Mouse (Mus musculus): ENCODE data around the gene Pdcd2.
"Not testable (repeated sequence)": the region's sequence is repeated elsewhere in the genome, so short reads cannot be mapped to it uniquely, and the experiment has no call there.

Gene Pdcd2

DNA sequence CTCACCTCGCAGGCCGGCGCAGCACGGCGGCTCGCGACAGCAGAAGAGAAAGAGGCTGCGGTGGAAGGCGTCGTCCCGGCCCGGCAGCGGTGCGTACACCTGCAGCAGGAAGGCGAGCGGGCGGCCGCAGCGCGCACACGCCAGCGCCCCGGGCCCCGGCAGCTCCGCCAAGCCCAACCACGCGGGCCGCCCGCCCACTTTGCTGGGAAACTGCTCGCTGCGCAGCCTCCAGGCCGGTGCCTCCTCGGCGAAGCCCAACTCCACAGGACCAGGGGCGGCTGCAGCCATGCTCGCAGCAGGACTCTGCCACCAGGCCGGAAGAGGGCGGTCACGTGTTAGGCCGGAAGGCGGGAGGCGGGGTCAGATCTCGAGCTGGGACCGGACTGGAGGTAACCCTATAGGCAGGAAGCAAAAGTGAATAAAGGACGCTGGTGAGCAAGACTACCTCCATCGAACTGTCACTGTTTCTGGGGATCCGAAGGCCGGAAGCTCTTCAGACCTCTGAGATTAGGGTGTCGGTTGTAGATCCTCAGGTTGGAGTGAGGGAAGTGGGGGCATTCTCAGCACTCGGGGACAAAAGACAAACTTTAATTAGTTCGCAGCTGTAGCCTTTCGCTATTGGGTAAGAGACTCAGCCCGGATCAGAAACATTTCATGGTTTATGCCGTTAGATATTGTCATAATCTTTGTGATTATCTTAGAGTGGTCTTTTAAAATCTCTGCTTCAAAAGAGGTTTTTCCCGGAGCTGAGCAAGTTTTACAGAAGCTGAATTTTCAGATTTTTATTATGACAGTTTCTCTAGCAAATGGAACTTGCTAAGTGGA is at the start of gene Pdcd2:
Gene Pdcd2, minus strand, starts transcription at position 316 of the 825 bp plus-strand sequence.
- DNase-seq (ENCODE audit: low spot score in 2 of 2), result peak; percentile 94 to 97

DNA sequence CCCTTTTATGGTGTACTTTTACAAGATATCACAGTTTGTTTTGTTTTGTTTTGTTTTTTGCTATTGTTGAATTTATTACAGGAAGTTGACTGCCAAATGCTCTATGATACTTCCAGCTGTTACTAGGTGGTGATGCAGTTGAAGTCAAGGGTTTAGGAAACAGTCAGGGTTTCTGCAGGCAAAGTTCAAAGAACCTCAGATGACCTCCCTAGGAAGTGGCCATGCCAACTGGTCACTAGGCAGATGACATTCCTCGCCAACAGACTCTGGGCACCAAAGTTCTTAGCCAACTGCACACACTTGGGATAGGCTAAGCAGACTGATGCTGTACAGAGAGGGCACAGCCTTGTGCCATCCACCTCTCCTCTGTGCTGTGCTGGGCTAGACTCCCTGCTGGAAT is 48.0 kb upstream of the Pdcd2 start:
- DNase-seq (ENCODE audit: low spot score in 2 of 2), result no peak

DNA sequence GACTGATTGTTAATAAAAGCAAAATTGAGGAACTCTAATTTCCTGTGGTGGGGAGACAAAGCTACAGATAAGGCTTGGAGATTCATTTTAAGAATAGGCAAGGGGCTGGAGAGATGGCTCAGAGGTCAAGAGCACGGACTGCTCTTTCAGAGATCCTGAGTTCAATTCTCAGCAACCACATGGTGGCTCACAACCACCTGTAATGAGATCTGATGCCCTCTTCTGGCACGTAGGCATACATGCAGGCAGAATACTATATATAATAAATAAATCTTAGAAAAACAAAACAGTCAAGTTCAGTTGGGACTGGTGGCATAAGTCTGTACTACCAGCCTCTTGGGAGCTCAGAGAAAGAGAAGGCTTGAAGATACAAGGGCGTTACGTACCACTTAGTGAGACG is 39.8 kb upstream of the Pdcd2 start:
- DNase-seq (ENCODE audit: low spot score in 2 of 2), result no peak

DNA sequence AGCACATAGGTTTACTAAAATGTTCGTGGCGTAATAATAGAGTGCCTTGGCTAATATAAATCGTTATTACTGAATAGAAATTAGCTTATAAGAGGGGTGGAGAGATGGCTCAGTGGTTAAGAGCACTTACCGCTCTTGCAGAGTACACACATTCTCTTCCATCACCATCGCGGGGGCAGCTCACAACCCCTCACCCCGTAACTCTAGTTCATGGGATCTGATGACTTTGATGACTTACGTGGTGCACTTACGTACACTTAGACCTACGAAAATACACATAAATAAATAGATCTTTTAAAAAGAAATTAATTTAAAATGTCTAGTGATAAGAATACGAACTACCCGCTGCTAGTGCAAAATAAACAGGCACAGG is 37.8 kb upstream of the Pdcd2 start:
- DNase-seq (ENCODE audit: low spot score in 2 of 2), result no peak

DNA sequence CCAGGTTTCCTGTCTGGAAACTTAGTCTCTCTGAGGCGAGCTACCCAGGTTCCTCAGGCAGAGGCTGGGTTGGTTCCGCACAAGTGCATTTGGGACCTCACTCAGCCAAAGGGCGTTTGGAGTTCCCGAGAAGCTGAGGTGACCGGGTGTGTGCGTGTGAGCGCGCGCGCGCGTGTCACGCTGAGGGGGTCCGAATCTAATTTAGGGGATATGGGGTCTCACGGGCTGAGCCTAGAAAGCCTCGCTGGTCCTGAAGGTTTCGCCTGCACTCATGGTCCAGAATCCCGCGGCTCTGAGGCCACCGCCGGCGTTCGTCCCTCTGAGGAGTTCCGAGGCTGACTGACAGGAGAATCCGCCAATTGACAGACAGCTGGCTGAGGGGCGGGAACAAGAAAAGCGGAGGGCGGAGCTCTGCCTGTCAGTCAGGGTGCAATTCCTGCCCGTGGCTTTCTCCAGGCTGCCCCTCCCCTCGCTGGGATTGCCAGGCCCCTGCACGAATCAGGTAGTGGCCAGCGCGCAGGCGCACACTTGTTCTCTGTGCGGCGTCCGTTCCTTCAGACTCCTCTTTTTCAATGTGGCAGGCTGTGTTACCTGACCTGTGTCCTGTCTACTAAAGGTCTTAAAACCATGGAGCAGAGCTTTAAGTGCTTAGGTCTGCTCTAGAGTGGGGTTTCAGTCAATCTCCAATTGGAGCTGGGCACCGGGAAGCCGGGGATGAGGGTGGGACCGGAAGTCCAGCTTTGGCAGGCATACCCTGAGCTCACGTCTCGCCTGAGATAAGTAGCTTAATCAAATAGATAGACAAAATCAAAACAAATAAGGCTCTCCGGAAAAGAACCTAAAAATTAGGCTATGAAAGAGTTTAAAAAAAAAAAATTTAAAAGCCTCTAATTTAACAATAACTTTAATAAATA is 37.2 kb upstream of the Pdcd2 start, which contains the start of gene Prdm9:
Gene Prdm9, minus strand, starts transcription at position 341 of the 914 bp plus-strand sequence.
- peak; percentile 98 to 99 for DNase-seq (ENCODE audit: low spot score in 2 of 2)

DNA sequence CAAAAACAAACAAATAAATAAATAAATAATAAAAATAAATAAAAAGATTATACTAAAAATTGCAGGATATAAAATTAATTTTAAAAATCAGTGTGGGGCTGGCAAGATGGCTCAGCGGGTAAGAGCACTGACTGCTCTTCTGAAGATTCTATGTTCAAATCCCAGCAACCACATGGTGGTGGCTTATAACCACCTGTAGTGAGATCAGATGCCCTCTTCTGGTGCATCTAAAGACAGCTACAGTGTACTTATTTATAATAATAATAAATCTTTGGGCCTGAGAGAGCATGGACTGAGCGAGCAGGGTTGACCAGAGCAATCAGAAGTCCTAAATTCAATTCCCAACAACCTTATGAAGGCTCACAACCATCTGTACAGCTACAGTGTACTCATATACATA is 32.8 kb upstream of the Pdcd2 start:
- no peak for DNase-seq (ENCODE audit: low spot score in 2 of 2)

DNA sequence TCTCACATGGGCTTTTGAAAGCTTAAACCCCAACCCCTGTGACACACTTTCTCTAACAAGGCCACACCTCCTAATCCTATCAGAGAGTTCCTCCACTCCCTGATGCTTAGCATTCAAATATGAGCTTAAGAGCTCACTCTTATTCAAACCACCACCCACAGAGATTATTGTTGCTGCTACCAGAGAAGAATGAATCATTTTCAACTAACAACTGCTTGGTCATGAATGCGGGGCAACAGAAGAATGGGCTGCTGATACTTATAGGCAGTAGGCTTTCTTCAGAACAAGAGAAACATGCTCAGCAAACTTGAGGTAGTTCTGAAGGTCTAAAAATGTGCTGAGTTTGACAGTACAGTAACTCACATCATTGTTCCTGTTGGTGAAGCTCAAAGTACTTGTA is 22.6 kb upstream of the Pdcd2 start:
- no peak for DNase-seq (ENCODE audit: low spot score in 2 of 2)

DNA sequence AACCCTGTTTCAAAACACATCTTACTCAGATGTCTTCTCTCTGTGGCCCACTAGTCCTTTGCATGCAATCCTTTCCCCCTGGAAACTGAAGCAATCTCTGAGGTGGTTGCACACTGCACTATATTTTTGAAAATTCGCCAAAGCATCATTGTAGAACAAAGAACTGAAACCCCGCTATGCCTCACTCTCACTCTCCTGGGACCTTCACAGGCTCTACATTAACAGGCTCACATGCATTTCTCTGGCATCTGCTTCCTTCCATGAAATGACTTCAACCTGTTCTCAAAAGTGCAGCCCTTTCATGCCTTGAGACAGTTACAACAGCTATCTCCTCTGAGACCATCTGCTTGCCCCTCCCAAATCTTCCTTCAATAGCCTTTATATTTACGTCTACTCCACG is 19.3 kb upstream of the Pdcd2 start:
- no peak for DNase-seq (ENCODE audit: low spot score in 2 of 2)

DNA sequence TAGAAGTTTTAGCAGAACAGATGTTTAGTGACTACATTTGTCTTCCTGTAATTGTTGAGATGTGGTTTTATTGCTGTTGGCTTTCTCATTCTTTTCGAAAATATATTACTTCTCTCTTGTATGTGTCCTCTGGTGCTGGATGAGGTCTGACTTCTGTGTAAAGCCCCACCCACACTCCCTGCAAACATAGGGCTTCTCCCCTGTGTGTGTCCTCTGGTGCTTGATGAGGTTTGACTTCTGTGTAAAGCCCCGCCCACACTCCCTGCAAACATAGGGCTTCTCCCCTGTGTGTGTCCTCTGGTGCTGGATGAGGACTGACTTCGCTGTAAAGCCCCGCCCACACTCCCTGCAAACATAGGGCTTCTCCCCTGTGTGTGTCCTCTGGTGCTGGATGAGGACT is 16.8 kb upstream of the Pdcd2 start:
- DNase-seq (ENCODE audit: low spot score in 2 of 2), result not testable (repeated sequence)

DNA sequence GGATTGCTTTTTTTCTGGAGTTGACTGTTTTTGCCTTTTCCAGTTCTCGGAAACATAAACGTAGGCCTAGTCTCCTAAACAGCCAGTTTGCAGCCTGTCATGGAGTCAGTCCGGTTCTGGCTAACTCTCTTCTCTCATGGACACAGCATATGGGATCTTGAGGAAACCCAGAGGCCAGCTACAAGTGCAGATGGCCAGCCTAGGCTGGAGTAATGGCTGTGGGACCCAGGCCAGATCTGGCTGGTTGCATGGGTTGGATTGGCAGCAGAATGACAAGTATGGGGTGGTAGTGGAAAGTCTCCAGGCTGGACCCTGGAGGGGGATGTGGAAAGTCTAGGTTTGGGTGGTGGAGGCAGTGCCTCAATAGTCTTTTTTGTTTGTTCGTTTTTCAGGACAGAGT is 13.2 kb upstream of the Pdcd2 start:
- DNase-seq (ENCODE audit: low spot score in 2 of 2), result no peak

DNA sequence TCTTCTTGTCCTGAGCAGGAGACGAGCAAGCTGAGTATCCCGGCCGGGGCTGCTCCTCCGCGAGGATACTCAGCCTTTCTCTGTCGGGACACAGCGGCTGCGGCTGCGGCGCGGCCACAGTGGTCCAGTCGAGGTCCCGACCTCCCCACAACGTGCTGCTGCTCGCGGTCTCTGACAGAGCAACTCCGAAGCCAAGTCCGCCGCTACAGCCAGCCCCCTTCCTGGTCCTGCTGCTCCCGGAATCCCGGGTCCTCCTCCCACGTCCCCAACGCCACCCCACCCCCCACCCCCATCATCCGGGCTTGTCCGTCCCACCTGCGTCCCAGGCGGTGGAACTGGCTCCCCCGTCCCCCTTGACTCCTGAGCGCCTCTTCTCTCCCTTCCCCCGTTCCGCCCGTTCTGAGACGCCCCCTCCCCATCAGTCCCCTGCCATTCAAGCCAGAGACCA is 9.4 kb upstream of the Pdcd2 start:
- DNase-seq (ENCODE audit: low spot score in 2 of 2), result no peak

DNA sequence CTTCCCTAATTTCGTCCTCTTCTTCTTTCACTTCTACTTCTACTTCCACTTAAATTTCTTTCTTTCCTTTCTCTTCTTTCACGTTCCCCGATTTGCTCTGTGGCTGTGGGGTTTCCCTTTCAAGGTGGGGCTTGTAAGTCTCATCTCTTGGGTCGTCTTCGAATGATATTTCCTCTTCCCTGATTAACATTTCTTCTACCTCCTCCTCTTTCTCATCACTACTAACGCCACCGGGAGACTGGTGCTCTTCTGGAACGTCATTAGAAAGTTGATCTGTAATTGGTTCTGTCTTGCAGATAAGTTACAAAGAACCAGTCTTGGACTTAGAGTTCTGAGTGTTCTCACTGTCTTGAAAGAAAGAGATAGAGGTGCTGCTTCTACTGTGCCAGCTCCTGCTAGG is 8.8 kb upstream of the Pdcd2 start:
- DNase-seq (ENCODE audit: low spot score in 2 of 2), result no peak

DNA sequence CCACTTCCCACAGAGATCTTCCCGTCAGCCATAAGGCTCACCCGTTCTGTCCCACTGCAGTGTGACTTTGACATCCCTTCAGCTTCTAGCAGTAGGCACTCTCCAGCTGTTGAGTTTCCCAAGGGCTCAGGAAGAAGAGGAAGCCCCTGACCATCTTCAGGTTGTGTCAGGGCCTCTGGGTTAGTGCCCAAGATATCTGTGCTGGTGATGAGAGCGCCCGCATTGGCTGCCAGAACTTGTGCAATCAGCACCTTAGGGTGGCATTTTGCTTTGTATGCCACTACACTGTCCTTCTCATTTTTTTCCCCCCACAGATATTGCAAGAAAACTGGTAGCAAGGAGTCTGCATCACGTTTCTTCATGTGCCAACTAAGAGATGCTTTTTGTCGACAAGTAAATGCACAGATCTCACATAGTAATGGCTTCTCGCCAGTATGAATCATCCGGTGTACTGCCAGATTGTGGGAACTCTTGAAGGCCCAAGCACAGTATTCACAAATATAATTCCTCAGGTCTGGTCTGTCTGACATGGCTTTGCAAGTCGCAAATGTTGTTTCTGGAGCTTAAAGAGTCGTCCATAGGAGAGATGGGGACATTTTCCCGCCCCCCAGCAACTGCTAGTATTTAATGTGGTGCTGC is 8.2 kb upstream of the Pdcd2 start:
- DNase-seq (ENCODE audit: low spot score in 2 of 2), result no peak

DNA sequence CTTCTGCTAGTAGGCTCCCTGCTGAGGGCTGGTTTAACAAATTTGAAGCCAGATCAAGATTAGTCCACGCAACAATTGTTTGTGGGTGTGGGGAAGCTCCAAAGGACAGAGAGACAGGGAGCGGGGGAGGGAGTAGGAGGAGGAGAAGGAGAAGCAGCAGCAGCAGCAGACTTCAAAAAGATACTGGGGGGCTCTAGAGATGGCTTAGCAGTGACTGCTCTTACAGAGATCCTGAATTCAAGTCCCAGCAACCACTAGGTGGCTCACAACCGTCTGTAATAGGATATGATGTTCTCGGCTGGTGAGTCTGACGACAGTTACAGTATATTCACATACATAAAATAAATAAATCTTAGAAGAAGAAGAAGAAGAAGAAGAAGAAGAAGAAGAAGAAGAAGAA is 3.0 kb upstream of the Pdcd2 start:
- peak in 1 of 2 experiments; percentile 34 for DNase-seq (ENCODE audit: low spot score in 2 of 2)

DNA sequence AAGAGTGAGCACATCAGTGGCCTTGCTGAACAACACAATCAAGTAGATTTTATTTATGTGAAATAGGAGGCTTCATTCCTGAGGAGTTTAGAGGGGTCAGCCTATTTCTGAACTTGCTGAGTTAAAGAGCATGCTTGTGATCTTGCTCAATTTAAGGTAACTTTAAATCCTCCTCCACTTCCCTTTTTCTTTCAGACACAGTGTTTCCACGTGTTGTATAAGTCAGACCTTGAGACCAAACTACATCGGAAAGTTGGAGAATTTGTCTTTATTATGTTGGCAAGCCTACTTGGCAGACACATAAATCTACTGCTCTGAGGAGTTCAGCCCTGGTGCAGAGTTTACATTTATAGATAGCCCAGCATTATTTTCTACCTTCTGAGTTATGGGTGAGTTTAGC is 1.8 kb upstream of the Pdcd2 start:
- DNase-seq (ENCODE audit: low spot score in 2 of 2), result no peak

DNA sequence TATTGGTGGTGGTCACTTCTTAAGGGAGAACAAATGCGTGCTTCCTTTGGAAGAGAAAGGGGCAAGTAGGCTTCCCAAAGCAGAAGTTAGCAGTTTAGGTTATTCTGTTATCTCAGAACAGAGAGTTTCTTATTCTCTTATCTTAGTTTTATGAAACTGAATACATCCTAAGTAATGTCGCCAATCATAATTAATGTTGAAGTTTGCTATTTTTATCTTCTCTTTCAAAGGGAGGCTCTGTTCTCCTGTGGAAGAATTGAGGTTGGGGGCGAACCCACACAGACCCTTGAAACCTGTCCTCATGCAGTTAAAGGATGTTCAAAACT is 673 bp upstream of the Pdcd2 start:
- no peak for DNase-seq (ENCODE audit: low spot score in 2 of 2)

DNA sequence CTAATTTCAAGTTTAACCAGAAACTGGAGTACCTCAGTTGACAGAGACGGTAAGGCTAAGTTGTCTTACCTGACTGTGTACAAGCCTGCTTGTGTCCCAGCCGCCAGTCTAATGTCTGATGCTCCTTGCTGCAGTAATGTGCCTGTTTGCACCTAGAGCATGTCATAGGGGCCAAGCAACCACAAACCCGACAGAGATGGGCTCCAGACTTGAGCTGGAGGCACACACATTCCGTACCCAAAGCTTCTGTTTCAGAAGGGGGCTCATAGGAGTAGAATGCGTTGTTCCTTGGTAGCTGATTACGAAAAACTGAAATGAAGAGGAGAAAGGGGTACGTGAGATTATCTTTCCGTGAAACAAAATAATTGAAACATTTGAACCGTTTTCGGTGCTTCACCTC is 797 bp downstream of the Pdcd2 start:
- DNase-seq (ENCODE audit: low spot score in 2 of 2), result no peak

DNA sequence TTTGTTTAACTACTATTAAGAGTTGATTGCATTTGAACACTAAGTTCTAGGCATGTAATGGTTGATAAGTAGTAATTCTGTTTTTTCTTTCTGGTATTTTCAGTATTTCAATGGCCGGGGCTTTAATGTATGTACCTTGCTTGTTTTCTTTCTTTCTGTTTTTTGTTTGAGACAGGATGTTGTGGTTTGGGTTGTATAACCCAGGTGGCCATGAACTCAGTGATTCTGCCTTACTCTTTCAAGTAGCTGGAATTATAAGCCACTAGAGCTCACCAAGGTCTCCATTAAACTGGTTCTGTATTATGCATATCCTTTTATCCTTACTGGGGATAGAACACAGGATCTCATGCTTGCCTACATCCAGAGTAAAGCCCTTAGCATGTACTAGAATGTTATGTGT is 8.3 kb downstream of the Pdcd2 start:
- no peak for DNase-seq (ENCODE audit: low spot score in 2 of 2)

DNA sequence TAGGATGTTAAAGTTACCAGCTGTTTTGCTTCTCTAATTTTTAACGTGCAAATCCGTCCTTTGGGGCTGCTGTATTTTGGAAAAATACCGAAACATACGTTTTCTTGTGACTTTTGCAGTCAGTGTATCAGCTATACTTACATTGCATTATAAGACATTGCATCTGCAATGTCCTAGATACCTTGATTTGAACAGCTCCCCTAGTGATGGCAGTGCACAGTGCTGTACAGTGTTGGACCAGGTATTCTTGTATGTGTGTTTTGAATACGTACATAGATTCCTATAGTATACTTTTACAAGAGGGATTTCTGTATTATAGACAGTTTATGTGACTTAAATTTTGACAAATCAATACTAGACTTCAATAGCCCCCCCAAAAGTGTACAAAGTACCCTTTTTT is 8.9 kb downstream of the Pdcd2 start:
- no peak for DNase-seq (ENCODE audit: low spot score in 2 of 2)

DNA sequence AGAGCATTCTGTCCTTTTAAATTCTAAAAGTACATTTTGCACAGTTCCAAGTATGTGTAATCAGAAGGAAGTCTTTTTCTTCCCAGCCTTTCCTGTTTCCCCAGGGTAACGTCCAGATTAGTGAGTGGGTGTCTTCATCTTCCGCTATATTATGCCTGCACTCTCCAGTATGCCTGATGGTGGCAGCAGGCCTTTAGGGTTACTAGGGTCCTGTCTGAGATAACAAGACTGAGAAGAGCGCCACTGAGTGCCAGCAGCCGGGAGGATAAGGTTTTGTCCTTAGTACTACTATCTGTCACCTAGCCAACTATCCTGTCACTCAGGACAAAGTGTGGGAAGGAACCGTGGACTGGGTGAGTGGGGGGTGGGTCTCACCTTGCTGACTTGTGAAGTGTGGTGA is 9.3 kb downstream of the Pdcd2 start:
- no peak for DNase-seq (ENCODE audit: low spot score in 2 of 2)

DNA sequence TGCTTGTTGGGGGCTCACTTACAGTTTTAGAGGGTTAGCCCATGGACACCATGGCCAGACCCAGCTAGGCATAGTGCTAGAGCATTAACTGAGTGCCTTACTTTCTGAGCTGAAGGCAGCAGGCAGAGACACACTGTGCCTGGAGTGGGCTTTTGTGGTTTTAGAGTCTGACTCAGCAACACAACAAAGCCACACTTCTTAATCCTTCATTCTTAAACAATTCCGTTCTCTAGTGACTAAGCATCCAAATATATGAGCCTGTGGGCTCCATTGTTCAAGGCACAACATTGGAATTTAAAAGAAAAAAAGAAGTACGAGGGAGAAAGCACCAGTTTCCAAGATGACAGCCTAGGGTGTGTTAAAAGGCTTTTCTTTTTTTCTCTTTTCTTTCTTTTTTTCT is 16.4 kb downstream of the Pdcd2 start:
- DNase-seq (ENCODE audit: low spot score in 2 of 2), result no peak

DNA sequence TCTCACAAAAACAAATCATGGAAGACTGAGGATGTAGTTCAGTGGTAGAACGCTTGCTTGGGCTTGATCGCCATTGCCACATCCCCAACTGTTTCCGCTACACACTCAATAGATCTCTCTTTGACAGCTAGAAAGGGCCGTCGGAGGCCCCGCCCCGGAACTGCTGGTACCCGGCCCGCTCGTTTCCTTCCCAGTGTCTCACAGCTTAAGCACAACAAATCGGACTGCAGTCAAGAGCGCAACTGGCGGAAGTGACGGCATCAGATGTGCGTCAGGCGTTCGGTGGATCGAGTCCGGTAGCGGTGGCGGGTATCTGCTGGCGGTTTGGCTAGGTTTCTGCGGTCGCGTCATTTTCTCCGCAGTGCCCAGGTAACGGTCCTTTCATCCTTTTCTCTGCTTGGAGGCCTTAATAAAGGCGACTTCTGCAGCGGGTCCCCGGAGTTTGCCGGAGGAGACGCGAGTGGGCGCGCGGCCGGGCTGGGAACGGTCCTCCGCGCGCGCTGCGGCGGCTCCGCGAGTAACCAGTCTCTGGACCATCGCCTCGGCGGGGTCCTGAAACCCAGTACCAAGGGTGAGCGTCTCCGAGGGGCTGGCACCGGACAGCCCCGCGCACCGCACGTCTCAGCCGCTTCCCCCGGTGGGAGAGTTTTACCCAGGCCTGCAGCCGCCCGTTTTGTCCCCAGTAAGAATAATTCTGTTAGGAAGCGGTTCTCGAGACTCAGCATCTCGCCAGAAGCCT is 27.3 kb downstream of the Pdcd2 start, which contains the start of the genes Psmb1 and Tbp:
Gene Psmb1, minus strand, starts transcription at position 96 of the 739 bp plus-strand sequence.
Gene Tbp, plus strand, starts transcription at position 233 of the 739 bp plus-strand sequence.
- DNase-seq (ENCODE audit: low spot score in 2 of 2), result peak; percentile 95 to 97

Measured in spleen, postnatal 4 days (tissue).